Mouse (Mus musculus) forebrain, postnatal 0 days (tissue): Measurements from ENCODE around the gene Tufm. TPM values are rescaled to one million over a fixed set of nuclear protein-coding genes. Genes with fewer than 3 reads are reported as not detected.

Experiments
- ATAC-seq: fragments of 200-750 bp; cut with Nextera tagmentation; 2 replicates; pipeline ENCODE4 v1.8.0; 2017; ENCODE audit warnings: mild to moderate bottlenecking, moderate library complexity
- DNase-seq: peaks from one replicate; pipeline ENCODE4 v3.0.0-alpha.2; 2015
- H3K27ac ChIP-seq: fragments of 300-500 bp; sonication (generic); 2 replicates; pipeline ENCODE4 v1.5.1; 2014; ENCODE audit warnings: low read depth, mild to moderate bottlenecking, antibody characterized with exemption, low read length, moderate library complexity, mixed read lengths
- H3K27me3 ChIP-seq: fragments of 300-500 bp; sonication (generic); 2 replicates; pipeline ENCODE4 v1.6.1; 2014; ENCODE audit warnings: mild to moderate bottlenecking, low read length, mixed read lengths; ENCODE audit not compliant: insufficient read depth
- H3K36me3 ChIP-seq: fragments of 300-500 bp; sonication (generic); 2 replicates; pipeline ENCODE4 v1.6.1; 2014; ENCODE audit warnings: mild to moderate bottlenecking, moderate library complexity; ENCODE audit not compliant: insufficient read depth
- H3K4me1 ChIP-seq: fragments of 300-500 bp; sonication (generic); 2 replicates; pipeline ENCODE4 v1.6.1; 2014; ENCODE audit warnings: antibody characterized with exemption; ENCODE audit not compliant: insufficient read depth
- H3K4me2 ChIP-seq: fragments of 300-500 bp; sonication (generic); 2 replicates; pipeline ENCODE4 v1.6.1; 2014; ENCODE audit warnings: low read depth, mild to moderate bottlenecking, moderate library complexity
- H3K4me3 ChIP-seq: fragments of 300-500 bp; sonication (generic); 2 replicates; pipeline ENCODE4 v1.5.1; 2014; ENCODE audit warnings: low read depth, low read length, mixed read lengths
- H3K9ac ChIP-seq: fragments of 300-500 bp; sonication (generic); 2 replicates; pipeline ENCODE4 v1.6.1; 2014; ENCODE audit warnings: mild to moderate bottlenecking
- H3K9me3 ChIP-seq: fragments of 300-500 bp; sonication (generic); 2 replicates; pipeline ENCODE4 v1.6.1; 2016; ENCODE audit warnings: low read length
- CTCF ChIP-seq: sonication (generic); IDR thresholded peaks from 2 replicates; pipeline ENCODE4 v1.5.1; 2016; ENCODE audit warnings: antibody characterized with exemption, control low read depth, low read depth
- WGBS: fragments of 180-500 bp; shearing (Covaris S2); extraction: QIAGEN DNeasy Blood & Tissue Kit; methylation state at CpG from one replicate; pipeline ENCODE4 v1.1.7; 2014; 5-methylcytosine and 5-hydroxymethylcytosine counted together
- polyA plus RNA-seq: library from polyadenylated mRNA; unstranded; fragments of >200 nt; fragmentation: Nextera tagmentation; extraction: Ambion mirVana; gene quantifications from 2 replicates; pipeline ENCODE4 v1.2.1, GENCODE M21; 2015
- total RNA-seq: library from RNA; depleted of rRNA; stranded (reverse); fragments of >200 nt; gene quantifications from 2 replicates; pipeline ENCODE4 v1.2.3, GENCODE M21; 2014

The Tufm gene
- total and polyA plus RNA-seq, 2 experiments from 2014 or later = 75.9 to 102 TPM

- Histone ChIP-seq H3K36me3 (peaks cover 67% of the 10 kb centered on the region), H3K9me3 (no peaks in the 10 kb centered on the region), H3K4me1 (peaks cover 5% of the 10 kb centered on the region; the same call in 1 of the 2 replicates), H3K27ac (no peak overlapping the region), H3K4me2 (no peak overlapping the region), H3K4me3 (no peak overlapping the region), H3K9ac (no peak overlapping the region), H3K27me3 (no peaks in the 10 kb centered on the region)
- DNase-seq (no peak), ATAC-seq (no peak)
- 96% methylated on average over 7 of the region's 7 CpGs for WGBS
- no peak for TF ChIP-seq CTCF
Measured at GRCm38 (mm10) chr7:126499416-126499815, 12.3 kb downstream of the Tufm start.

GRCm38 (mm10) chr7:126501684-126502022 is 14.5 kb downstream of the Tufm start:
- Histone ChIP-seq H3K36me3 (peaks cover 45% of the 10 kb centered on the region), H3K27ac (peak overlapping the region; percentile 96), H3K9ac (peak overlapping the region; percentile 71), H3K27me3 (no peaks in the 10 kb centered on the region), H3K9me3 (no peaks in the 10 kb centered on the region), H3K4me1 (peaks cover 5% of the 10 kb centered on the region; the same call in 1 of the 2 replicates), H3K4me2 (peak overlapping the region; percentile 60), H3K4me3 (peak overlapping the region; percentile 96)
- TF ChIP-seq CTCF = no peak
- DNase-seq (no peak), ATAC-seq (no peak)
- WGBS = 3% methylated on average over 9 of the region's 9 CpGs

- peak overlapping the region; percentile 96 for H3K27ac ChIP-seq
- H3K4me1 ChIP-seq = peaks cover 5% of the 10 kb centered on the region; the same call in 1 of the 2 replicates
- 4% methylated on average over 52 of the region's 57 CpGs for WGBS
- H3K4me3 ChIP-seq = peak overlapping the region; percentile 96
- peaks cover 39% of the 10 kb centered on the region for H3K36me3 ChIP-seq
- DNase-seq (peak; percentile 98), ATAC-seq (peak; percentile 90)
- H3K4me2 ChIP-seq = peak overlapping the region; percentile 60
- H3K9me3 ChIP-seq = no peaks in the 10 kb centered on the region
- H3K27me3 ChIP-seq = no peaks in the 10 kb centered on the region
- TF ChIP-seq CTCF = no peak
- peak overlapping the region; percentile 98 for H3K9ac ChIP-seq
Measured at GRCm38 (mm10) chr7:126502023-126502741, 15.0 kb downstream of the Tufm start.

GRCm38 (mm10) chr7:126502751-126503150 is 15.6 kb downstream of the Tufm start:
- Histone ChIP-seq H3K4me3 (peak overlapping the region; percentile 96), H3K36me3 (peaks cover 34% of the 10 kb centered on the region), H3K27me3 (no peaks in the 10 kb centered on the region), H3K27ac (peak overlapping the region; percentile 96), H3K9me3 (no peaks in the 10 kb centered on the region), H3K4me2 (peak overlapping the region; percentile 60), H3K9ac (peak overlapping the region; percentile 98), H3K4me1 (peaks cover 5% of the 10 kb centered on the region; the same call in 1 of the 2 replicates)
- WGBS = 2% methylated on average over 36 of the region's 40 CpGs
- ATAC-seq = no peak
- no peak for TF ChIP-seq CTCF
- no peak for DNase-seq

- no peaks in the 10 kb centered on the region for H3K27me3 ChIP-seq
- WGBS = 4% methylated on average over 62 of the region's 72 CpGs
- no peaks in the 10 kb centered on the region for H3K9me3 ChIP-seq
- H3K4me3 ChIP-seq = peak within 1 kb of the TSS; percentile 96
- peaks cover 27% of the 10 kb centered on the region for H3K36me3 ChIP-seq
- ATAC-seq = peak; percentile 85
- TF ChIP-seq CTCF = peak; percentile 72
- peaks cover 5% of the 10 kb centered on the region; the same call in 1 of the 2 replicates for H3K4me1 ChIP-seq
- peak within 1 kb of the TSS; percentile 96 for H3K27ac ChIP-seq
- peak within 1 kb of the TSS; percentile 60 for H3K4me2 ChIP-seq
- DNase-seq = peak; percentile 100
- peak within 1 kb of the TSS; percentile 98 for H3K9ac ChIP-seq
Measured at GRCm38 (mm10) chr7:126503273-126503878, 16.2 kb downstream of the Tufm start, which contains the start of gene Atxn2l. Gene Atxn2l, minus strand, starts transcription at chr7:126503437.

GRCm38 (mm10) chr7:126504913-126505312 is 17.8 kb downstream of the Tufm start:
- Histone ChIP-seq H3K27me3 (no peaks in the 10 kb centered on the region), H3K36me3 (peaks cover 12% of the 10 kb centered on the region), H3K4me3 (no peak overlapping the region), H3K9me3 (no peaks in the 10 kb centered on the region), H3K9ac (no peak overlapping the region), H3K27ac (no peak overlapping the region), H3K4me1 (peaks cover 5% of the 10 kb centered on the region; the same call in 1 of the 2 replicates), H3K4me2 (no peak overlapping the region)
- no peak for ATAC-seq
- 67% methylated on average over 2 of the region's 2 CpGs for WGBS
- DNase-seq = no peak
- TF ChIP-seq CTCF = no peak
